Mouse (Mus musculus): Measurements from ENCODE around the gene Exph5. TPM values are rescaled to one million over a fixed set of nuclear protein-coding genes. Genes with fewer than 3 reads are reported as not detected.

Exph5 gene
- total RNA-seq, 2 experiments from 2014 or later, result 0.85 to 0.95 TPM

DNA sequence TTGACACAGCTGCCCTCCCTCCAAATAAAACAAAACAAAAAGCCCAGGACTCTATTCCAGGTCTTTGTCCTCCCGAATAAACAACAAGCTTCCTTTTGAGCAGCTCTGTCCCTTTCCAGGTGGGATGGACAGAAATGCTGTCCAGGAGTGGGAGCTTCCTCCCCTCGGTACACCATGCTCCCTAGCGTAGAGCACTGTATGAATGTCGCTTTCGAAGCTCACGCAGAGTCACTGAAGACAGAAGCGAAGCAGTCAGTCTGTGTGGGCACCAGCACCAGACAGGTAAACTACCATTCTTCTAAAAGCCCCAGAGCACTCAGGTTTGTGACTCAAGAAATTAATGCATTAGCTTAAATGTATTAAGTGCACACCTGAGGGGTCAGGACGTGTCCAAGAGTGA, 20.2 kb downstream of the Exph5 start:
- DNase-seq, result no peak

DNA sequence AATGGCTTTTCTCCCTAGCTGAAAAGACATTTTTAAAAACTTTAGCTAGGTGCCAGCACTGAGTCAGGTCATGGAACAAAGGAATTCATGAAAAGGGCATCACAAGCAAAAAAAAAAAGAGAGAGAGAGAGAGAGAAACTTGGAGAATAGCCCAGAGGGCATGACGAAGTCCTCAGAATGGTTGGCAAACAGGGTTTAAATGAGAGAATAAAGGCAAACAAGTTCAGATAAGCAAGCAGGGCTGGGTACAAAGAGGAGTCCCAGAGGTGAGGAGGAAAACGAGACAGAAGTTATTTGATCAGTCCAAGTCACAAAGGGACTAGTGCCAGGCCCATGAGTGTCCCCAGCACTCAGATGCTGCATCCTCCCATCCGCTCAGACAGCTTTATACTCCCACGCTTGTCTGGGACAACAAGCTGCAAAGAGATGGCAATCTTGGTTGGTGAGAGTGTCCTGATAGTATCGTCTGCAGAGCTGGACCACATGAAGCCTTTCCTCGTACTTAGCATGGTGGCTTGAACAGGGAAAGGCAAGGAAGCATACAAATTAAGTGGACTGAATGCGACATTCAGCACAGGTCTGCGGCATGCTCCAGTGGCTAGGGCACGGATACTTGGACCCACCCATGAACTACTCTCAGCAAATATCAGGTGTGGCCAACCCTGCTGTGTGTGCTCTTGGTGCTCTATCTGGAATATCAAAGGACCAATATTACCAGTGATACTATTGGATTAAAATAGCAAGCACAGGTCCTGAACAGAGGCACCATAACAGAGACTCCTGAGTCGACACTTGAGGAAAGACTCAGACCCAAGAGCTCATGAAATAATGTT, 22.2 kb downstream of the Exph5 start:
- DNase-seq, result no peak

DNA sequence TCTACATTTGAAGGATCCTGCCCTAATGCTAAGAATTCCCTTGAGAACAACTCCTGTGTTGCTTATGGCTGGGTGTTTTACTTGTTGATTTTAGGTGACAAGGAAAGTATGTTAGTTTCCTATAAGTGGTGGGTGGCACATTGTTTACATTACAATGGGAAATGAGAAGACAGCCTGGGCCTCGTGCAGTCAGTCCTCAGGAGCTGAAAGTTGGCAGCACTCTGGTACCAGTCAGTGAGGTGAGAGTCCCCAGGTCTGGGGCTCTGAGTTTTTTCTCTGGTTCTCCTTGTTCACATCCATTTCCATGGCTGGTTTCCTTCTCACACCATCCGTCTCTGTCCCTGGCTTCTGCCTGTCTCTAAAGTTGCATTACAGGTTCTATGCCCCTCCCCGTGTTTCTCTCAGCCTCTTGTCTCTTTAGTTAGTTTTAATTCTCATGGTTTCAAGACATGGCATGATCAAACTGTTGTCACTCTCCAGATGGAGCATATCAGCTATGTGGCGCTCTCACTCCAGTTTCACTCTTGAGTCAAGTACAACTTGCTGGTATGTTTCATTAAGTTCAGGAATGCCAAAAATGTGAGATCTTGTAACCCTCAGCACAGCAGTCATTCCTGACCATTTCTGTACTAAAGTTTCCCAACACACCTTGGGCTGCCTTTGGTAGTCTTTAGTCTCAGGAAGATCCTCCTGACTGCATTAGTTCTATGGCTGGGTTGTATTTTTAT, 24.1 kb downstream of the Exph5 start:
- no peak for DNase-seq

GRCm38 (mm10) chr9:53328203-53328602, 26.7 kb downstream of the Exph5 start:
- DNase-seq, result no peak

DNA sequence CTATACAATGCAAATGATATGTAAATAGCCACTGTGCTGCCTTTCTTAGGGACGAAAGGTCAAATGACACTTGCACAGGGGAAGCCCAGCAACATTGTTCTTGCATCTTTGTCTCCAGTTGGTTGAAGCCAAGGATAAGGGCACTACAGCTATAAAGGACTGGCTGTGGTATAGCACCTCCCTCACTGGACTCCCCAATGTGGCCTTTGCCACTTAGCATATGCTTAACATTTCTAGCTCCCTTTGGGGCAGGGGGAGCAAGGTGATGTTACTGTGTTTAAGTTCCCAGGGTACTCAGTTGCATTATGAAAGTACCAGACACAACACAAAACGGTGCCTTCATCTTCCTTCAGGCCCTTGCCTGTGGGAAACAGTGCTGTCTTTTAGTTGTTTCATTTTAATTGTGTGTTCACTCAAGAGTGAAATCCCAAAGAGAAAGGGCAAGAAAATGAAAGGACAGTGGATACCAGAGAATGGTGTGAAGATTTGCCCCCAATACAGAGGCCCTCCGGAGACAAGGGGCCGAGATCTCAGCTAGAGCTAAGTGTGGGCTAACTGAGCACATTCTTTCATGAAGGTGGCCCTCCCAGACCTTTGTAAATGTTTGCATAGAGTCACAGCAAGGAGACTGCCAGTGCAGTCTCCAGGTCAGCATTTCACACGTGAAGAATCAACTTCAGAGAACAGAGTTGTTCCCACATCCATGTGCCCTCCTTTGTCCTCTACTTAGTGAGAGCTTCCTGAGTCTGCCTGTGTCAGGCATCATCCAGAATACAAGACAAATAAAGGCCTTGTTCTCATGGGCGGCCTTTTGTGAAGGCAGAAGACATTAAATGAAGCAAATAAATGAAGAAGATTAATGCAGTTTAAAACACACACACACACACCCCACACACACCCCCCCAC, 28.1 kb downstream of the Exph5 start:
- no peak for DNase-seq

GRCm38 (mm10) chr9:53330247-53330646, 28.8 kb downstream of the Exph5 start:
- no peak for DNase-seq

DNA sequence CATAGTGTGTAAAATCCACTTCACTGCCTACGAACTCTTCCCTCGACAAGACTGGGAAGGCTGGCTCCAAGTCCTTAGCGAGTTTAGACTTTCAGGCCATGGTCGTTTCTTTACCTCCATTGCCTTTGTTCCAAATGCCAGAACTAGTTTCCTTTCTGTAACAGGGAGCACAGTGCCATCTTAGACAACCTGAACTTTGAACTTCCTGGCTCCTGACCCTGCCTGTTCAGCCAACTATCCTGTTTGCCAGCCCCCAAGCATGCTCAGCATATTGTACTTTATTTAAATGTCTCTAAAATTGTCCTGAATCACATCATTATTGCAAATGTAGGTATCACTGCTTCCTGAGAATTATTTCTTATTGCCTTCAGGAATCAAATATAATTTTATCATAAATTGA, 32.0 kb downstream of the Exph5 start:
- DNase-seq, result no peak

DNA sequence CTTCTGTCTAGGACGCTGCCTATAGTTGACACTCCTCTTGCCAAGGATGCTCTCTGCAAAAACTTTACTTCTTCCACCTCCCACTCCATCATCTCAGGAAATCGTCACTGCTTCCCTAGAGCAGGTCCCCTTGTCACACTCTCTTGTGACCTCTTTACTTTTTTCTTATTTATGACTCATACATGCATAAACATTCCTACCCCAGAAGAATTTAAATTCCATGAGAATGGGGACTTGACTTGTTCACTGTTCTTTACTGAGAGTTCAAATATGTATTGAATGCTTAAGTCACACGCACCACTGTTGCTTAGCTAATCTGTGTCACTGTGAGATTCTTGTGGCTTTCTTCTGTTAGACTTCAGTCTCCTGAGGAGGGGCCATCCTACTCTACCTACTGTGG, 33.7 kb downstream of the Exph5 start:
- DNase-seq, result no peak

DNA sequence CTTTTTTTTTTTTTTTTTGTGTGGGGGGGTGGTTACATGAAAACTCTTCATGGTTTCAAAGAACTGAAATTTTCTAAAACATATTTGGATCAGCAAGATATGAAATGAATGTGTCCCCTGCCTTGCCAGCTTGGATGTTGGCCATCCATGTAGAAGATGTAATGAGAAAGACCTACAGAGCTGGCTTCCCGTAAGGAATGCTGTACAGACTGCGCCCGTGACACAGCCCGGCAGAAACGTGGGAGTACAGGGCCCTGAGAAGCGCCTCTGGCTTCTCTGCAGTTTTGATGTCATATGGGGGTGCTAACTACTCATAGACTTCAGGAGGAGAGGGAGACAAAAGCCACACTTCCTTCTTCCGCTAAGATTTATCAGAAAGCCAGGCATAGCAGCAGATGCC, 38.1 kb downstream of the Exph5 start:
- DNase-seq, result no peak

DNA sequence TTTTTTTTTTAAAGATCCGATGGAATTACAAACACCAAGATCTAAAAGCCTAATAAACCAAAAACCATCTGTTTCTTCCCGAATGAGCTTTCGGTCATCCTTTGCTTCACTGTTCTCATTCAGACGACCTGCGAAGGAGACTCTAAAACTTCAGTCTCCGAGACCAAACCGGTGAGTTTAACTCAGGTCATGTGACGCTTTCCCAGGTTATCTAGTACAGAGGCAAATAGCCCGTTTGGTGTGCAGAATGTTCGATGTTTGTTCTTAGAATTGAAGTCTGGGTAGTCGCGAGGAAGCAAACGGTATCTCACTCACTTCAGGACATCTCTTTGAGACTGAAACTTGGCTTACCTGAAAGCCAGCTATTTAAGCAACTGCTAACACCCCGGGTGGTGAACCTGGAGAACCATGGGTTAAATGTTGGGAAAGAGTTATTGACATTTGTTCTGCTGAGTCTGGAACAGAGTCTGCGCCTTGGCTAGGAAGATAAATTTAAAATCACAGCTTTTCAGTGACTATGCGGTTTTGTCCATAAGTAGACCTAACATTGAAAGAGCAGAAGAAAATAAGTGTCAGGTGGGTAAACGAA, 39.0 kb downstream of the Exph5 start:
- no peak for DNase-seq

DNA sequence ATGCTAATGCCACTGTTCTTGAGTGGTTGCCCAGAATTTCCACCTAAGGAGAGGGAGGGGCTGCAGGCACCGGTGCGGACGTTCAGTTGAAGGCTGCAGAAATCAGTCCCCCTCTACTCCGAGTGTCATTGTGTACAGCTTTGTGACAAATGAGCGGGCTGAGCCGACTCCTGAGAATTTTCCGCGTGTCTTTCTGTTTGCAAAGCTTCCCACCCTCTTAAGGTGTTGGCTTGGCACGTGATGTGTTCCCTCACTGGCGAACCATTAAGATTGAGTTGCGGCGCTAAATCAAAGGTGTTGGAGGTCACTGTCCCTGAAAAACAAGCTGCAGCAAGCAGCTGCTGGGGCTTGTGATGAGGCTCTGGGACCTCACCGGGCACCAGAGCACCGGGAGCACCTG, 39.5 kb downstream of the Exph5 start:
- no peak for DNase-seq

DNA sequence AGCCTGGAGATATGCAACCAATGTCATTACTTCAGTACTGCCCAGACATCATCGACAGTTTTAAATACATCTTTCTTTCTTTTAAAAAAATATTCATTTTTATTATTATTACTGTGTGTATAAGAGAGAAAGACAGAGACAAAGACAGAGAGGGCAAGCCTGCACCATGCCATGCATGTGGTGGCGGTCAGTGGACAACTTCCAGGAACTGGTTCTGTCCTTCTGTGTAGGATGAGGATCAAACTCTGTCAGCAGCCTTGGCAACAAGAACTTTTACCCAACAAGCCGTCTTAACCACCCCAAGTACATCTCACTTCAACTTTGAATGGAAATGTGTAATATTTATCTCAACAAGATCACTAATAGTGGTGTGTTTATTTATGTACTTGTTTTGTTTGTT, 40.5 kb downstream of the Exph5 start:
- no peak for DNase-seq

DNA sequence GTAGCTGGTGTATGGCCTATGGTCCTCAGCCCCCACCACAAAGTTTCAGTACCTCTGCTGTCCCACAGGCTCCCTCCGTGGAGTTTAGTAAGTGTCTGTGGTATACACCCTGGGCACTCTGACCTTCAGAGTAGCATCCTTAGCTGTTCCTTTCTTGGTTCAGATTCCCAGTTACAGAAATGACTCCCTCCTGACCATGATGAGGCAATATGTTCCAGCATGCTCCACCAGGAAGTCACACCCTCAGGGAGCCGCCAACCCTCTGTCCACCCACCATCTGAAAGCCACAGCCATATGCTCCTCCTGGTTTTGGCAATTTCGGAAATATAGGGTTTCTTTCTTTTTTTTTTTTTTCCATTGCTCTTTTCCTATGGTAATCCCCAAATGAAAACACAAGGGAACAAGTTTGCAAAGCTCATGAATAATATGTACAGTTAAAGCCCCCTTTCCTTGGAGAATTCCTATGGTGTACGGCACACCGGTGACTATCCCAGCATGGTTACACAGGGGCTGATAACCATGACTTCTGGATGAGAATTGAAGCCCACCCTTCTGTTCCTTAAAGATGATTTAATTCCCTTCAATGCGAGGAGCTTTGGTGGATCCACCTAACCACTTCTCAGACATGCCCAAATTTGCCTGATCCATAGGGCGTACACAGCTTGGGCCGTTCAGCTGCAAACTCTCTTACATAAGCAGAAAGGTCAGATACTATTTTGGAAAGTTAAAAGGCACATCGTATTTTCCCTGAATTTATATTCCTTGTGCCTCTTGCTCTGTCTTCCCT, 43.4 kb downstream of the Exph5 start:
- DNase-seq, result no peak

- DNase-seq, result no peak
Observed at GRCm38 (mm10) chr9:53345728-53346127, 44.3 kb downstream of the Exph5 start.

DNA sequence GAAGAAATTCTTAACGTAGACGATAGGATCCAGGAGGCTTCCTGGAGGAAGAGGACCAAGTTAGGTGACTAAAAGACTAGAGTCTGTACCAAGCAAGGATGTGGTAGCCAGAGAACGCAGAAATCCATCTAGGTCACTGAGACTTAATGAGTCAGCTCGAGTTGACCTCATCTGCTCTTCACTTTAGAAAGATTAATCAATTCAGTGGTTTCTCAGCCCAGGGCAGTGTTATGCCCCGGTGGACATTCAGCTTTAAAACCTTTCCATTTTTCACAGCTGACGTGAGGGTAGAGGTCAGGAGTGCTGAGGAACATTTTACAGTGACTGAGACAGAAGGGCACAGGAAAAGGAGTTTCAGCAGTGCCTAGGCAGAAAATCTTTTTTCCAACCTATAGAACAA, 44.9 kb downstream of the Exph5 start:
- DNase-seq, result no peak

DNA sequence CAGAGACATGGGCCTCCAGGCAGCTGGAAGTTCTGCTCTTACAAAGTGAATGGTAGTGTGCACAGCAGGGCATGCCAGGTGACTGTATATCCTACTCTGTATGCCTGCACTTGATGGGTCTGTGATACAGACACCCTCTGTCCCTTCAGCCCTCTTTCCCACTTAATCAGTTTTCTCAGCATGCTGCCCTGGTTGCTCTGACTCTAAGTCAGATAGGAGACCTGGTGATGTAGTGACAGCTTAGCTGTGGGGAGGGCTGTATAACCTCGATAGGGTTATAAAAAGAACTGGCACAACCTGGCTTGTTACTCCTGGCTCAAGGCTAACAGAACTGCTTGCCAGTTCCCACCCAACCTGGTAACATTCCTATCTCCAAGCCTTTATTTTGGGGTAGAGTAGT, 47.7 kb downstream of the Exph5 start:
- no peak for DNase-seq

GRCm38 (mm10) chr9:53350331-53350730, 48.9 kb downstream of the Exph5 start:
- no peak for DNase-seq

DNA sequence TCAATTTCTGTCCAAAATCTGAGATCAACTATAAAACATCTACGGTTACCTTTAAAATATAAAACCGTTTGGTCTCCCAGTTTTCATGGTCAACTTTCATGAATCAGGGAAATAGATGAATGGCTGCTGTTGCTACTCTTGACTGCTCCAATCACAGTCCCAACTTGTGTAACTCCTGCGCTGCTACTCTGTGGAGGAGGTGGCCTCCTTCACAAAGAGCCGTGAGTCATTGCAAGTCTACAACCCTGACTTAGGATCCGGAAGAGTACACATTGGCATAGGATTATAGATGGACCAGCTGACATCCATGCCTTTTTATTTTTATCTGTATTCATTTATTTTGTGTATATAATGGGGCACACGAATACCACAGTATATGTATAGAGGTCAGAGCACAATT, 50.4 kb downstream of the Exph5 start:
- DNase-seq, result no peak

DNA sequence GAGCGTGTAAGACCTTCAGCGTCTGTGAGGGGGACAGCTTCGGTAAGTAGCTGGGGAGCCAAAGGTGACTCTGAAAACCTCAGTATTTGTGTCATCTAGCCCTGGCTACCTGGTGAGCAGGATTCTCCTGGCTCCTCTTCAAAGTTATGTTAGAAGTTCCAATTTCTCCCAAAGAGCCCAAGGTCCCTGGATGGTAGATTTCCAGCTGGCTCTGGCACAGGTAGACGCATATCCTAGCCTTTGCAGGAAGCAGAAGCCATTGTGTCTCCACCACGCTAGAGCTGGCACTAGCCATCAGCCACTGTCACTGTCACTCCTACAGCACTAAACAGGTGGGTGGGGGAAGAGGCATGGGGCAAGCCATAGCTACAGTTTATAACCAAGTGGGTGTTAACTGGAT, 51.7 kb downstream of the Exph5 start:
- no peak for DNase-seq

GRCm38 (mm10) chr9:53356219-53357155, 55.0 kb downstream of the Exph5 start:
- DNase-seq, result no peak
